Mouse (Mus musculus) v-Abl transformed pro-B cells (cell line): ENCODE results near the gene Rnf217.

Experiments used
- in situ Hi-C, 2 experiments: fragments of 400-800 bp; cut with MboI; formaldehyde crosslinking; loops; one replicate each; pipeline ENCODE4 v1.15.1; 2025; ENCODE audit not compliant: unreplicated experiment in 2 of 2

Rnf217 gene

DNA sequence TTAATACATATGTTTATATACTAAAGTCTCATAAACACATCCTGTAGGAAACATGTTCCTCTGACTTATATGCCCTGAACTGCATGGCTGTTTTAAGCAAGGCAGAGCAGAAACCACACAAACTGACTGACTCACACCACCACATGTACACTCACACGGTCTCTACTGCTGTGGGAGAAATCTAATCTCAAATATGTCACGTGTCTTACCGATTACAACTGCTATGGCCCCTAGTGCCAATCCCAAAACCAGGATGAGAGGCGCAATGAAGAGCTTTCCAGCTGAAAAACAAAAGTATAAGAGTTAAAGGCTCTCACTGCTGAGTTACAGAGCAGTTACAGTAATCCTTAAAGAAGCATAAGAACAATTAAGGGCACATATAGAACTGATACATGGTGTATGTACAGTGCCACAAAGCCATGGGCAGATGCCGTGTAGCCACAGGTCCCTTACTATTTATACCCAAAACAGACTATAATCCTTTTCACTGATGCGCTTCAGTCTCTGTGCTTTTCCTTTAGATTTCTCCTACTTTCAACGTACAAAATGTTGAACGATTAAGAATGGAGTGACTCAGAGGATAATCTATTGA, 105.3 kb downstream of the Rnf217 start:
- in situ Hi-C loops, result no loop called here

DNA sequence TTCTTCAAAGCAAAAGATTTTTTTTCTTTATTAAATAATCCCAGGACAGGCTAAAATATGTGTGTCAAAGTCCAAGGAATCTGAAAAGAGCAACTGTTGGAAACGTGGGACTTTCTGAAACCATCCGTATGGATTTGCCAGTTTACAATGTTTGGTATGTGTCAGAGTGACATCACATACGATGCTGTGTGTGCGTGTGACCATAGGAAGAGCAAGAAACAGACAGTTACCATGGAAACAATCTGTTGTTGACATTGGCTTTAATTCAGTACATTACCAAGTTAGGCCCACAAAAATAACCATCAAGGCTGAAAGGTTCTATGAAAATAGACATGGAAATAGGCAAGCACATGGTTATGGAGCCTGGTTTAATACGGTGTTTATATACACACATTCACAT, 107.3 kb downstream of the Rnf217 start:
- in situ Hi-C loops, result no loop called here

DNA sequence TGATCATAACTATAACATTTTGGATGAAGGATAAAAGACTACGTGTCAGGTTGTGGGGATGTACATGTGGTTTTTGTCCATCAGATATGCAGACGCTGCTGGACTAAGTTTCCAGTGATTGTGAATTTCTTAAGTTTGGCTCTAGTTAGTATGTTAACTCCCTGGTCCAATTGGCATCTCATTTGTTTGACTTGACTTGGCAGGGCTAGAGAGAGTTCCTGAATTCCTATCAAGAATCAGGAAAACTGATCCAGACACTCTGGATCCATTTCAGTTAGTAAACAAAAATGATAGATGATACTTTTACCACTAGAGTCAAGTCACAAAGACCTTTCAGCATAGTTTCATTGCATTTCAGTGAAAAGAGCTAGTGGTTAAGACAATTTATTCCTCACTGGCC, 112.1 kb downstream of the Rnf217 start:
- in situ Hi-C loops, result no loop called here

DNA sequence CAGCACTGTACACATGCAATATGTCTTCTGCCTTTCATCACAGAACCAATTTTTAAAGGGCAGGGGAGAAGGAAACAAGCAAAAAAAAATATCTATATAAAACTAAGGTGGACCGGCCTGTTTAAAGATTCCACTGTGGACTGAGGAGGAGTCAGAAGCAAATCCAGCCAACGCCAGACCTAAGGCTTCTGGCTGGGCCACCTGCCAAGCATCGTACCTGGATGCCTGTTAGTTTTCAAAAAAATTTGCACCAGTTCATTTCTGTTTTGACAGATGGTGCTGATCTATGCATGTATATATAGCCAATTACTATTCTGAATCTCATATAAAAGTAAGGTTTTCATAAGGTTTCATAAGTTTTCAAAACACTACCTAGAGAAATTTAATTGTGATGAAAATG, 113.2 kb downstream of the Rnf217 start:
- in situ Hi-C loops, result no loop called here

DNA sequence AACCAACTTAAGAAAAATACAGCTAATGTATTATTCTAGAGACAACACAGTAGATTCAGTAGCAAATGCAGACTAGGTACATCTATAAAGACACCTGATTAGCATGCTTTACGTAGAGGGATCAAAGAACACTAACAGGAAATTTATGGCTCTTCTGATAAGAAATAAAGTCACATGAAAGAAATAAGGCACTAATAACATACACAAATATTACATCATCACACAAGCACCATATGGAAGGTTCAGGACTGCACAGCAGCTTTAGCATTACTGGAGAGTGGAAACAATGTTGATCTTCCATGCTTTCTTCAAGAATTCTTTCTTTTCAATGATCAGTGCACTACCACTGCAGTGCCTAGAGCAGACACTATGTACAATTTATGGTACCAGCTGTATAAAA, 114.7 kb downstream of the Rnf217 start:
- in situ Hi-C loops, result no loop called here

DNA sequence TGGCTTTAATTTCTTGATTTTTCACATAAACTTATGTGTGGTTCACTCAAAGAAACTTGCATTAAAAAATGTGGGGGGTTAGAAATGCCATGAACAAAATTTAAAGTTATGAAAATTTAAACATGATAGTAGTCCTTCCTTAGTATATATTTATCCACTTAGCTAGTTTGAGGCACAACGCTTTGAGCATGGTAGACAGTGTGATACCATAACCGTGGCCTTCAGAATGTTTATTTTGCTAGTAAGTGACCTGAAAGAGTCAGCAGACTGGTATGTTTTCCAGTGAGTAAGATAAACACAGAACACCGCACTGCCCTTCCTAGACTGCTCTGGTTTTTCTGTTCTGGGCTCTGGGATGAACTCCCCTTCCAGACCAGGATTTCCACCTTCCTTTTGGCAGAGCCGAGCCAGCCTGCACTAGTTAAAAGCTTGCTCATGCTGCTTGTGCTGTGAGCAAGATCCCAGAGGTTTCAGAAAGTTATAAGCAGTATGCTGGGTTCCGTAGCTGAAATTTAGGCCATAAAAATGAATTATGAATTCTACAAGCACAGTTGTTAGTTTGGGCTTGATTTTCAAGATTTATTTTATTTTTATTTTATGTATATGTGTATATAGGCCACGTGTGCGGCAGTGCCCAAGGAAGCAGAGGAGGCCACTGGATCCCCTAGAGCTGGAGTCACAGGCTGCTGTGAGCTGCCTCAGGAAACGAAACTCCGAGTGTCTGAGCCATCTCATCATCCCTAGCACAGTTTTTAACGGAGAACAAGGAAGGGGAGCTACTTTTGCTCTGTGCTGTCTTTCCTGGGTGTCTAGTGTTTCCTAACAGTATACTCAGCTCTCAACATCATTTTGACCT, 141.7 kb downstream of the Rnf217 start:
- in situ Hi-C loops, result no loop called here

DNA sequence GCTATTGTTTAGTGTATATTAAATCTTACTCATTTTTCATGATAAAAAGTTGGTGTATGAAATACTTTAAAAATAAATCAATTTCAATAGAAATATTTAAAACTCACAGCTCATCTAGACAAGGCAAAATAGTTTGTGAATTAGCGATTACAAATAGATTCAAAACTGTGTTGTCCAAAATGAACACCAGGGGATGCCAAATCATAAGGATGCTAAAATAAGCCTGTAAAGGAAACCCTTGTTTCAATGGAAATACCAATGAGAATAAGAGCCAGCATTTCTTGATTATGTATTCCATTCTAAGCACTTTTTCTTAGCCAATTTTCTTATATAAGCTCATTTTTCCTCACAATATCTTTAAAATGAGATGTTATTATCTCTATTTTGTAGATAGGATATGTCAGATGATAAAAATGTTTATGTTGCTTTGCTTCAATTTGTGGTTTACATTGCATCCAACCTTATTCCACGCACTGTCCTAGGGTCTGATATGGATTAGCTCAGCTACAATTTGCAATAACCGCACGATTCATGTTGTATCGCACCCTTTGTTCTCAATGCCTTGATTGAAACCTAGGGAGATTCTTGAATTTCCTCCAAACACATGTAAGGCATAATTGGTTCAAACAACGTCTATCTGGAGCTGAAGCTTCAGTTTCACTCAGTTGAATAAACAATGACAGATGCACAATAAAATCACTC, 143.0 kb downstream of the Rnf217 start:
- in situ Hi-C loops, result no loop called here

DNA sequence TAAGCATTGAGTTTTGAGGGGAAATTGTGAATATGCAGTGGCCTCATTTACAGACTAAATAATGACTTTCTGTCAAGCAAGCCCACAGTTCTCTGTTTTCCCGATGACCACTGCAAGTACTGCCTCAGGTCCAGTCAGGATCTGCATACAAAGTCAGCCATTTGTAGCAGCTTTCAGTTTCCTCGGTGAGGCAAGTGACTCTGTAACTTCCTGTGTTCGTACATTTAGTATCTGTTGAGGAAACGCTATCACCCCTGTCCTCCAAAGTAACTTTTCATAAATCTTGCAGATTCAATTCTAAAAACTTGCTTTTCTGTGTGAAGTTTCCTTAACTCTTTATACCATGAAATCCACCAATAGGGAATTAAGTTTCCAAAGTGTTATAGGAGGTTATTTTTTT, 143.6 kb downstream of the Rnf217 start:
- in situ Hi-C loops, result no loop called here

DNA sequence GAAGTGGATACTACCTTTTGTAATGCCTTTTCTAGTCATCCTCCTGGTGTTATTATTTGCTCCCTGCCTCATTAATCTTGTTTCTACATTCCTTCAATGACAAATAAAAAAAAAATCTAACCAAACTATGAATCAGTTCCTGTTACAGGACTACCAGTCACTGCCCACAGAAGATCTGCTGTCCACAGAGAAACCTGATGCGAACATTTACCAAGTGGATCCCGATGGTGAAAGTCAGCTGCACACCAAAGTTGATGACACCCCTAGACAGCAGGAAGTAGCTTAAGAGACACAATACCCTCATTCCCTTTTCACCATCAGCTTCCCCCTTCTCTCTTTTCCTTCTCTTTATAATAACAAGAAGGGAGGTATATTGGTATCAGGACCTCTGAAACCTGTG, 145.9 kb downstream of the Rnf217 start:
- in situ Hi-C loops, result no loop called here

DNA sequence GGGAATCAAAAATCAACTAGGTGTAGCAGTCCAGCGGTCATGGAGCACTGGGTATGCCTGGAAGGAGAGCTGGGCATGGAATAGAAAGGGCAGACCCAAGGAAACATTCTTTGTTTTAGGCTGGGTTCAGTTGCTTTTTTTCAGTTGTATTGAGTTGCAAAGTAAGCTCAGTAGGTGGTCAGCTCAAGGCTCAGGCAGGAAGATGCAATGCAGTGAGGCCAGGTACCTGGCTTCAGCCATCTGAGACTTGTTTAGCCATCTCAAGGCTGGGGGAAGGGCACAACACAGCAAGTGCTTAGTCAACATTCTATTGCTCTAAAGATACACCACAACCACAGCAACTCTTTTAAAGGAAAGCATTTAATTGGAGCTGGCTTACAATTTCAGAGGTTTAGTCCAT, 152.2 kb downstream of the Rnf217 start:
- in situ Hi-C loops, result no loop called here

DNA sequence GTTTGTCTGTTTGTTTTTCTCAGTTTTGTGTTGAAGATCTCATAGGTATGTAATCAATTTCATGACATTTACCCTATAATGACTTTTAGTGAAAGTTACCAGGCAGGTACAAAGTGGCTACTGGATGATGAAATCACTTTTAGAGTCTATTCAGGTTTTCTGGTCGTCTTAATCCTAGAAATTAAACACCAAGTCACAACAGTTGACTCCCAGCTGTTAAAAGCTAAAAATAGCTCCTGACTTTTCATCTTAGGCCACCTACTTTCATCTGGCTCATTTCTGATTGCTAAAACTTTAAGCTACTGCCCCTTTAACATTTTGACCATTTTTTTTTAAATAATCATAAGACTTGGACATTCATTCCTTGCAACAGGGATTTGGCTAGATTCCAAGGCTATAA, 161.9 kb downstream of the Rnf217 start:
- in situ Hi-C loops, result no loop called here

DNA sequence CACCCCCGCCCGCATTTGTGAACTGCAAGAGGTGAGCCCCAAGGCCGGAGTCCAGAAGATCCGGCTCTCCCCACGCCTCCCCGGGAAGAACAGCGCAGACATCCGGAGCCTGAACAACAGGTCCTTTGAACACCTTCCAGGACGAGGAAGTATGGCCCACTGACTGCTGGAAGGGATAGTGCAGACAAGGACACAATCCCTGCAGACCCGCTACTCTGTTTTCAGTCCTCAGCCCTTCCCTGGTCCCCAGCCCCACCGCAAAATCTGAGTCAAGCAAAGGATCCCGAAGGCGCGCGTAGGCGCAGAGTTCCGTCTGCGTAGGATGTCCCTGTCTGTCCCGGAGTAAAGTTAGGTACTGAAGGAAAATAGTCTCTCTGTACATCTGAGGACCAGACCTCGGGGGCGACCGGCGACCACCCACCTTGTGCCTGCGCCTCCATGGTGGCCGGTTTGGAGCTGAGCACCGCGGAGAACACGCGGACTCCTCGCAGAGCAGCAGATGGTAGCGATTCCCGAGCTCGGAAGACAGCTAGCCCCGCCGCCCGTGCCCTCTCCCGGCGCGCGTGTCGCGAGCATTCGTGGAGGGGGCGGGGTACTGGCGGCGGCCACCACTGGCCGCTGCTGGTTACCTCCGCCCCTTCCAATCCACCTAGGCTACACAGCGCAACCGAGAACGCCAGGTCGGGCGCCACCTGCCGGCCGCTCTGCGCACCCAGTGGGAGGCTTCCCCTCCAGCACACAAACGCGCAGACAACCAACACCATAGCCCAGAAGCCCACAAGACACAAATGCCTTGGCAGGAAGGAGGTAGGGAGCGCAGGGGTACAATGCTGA, 163.5 kb downstream of the Rnf217 start, which contains the start of gene Tpd52l1:
TSS of gene Tpd52l1 (minus strand) at position 668 of the 834 bp plus-strand sequence.
- in situ Hi-C loops, result no loop called here

DNA sequence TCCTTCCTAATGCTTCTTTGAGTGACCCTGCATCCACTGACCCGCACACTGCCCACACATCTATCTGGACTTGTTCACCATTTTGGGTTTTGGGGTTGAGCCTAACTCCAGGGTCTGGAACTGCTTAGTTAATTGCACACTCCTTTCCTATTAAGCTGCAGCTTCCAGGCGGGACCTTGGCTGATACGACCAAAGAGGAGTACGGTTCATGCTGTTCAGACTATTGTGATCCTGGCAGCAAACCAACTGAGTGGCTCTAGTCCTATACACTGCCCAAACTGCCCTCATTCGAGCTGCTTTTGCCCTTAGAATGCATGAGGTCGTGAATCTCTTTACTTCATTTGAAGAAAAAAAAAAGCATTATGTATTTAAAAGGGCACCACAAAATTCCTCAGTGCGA, 164.8 kb downstream of the Rnf217 start:
- in situ Hi-C loops, result no loop called here
